Mouse (Mus musculus) megakaryocyte progenitor cell, adult 5-6 weeks (primary cell): Measurements from ENCODE around the gene Oscar. TPM values are rescaled to one million over a fixed set of nuclear protein-coding genes. Genes with fewer than 3 reads are reported as not detected.
"Not testable (repeated sequence)": the region's sequence is repeated elsewhere in the genome, so short reads cannot be mapped to it uniquely, and the experiment has no call there.

Experiments
- ATAC-seq: replicated peaks from 2 replicates; pipeline ENCODE4 v1.8.0; 2016; ENCODE audit warnings: mild to moderate bottlenecking, moderate TSS enrichment, inconsistent platforms; ENCODE audit not compliant: poor library complexity
- total RNA-seq, 2 experiments: library from RNA; stranded (forward) in 1 of 2; stranded (reverse) in 1 of 2; fragments of 157-497, 149-512 nt in 1 of 2; fragments of 200-1000 nt in 1 of 2; gene quantifications; 2 replicates each; pipeline versions ENCODE4 v1.2.3 to v1.2.4; 2015 to 2017

Oscar gene
- total RNA-seq, 2 experiments from 2014 or later: 0.22 TPM; not detected in 1

DNA sequence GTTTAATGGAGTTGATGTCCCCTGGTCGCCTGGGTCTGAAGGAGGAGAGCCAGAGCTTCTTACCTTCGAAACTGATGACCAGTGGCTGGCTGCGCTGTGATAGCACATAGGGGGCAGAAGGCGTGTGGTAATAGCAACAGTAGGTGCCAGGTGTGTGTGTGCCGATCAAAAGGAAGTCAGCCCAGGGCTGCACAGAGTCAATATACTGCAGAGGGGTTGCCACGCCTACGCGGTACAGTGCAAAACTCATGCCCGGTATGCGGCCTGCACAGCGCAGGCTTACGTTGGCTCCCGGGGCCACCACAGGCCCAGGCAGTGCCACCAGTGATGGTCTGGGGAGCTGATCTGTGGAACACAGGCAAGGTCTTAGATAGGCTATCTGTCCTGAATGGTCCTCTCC, 5.0 kb downstream of the Oscar start:
- ATAC-seq: no peak

DNA sequence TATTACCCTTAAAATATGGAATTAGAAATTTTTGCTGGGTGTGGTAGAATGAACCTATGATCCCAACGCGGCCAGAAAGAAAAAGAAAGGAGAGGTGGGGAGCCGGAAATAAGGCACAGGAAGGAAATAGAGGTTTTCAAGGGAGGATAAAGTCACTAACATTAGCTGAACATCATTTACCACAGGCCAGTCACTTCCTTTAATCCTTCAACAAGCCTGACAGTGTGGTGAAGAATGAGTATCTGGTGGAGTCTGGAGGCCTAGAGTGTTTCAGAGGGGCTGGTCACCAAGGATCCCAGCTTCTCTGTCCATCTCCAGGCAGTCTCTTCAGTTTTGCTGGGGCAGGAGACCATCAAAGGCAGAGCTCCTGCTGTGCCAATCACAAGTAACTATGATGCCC, 5.5 kb downstream of the Oscar start:
- ATAC-seq: peak; percentile 47; the same call in 1 of the 2 replicates

DNA sequence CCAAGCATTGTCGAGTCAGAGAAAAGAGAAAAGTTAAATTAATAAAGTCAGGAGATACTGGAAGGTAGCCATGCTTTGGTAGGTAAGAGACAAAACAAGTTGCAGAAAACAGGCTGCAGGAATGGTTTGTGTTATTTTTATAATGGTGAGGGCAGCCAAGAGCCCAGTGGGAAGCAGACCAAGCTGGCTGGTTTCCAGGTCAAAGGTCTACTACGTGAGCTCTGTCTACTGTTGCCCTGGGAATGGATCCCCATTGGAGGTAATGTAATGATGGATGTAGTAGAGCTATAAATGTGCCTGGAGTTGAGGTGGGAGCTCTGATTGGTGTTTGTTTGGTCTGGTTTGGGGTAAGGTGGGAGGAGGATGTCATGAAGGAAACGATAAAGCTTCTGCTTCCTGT, 6.9 kb downstream of the Oscar start:
- ATAC-seq: no peak

DNA sequence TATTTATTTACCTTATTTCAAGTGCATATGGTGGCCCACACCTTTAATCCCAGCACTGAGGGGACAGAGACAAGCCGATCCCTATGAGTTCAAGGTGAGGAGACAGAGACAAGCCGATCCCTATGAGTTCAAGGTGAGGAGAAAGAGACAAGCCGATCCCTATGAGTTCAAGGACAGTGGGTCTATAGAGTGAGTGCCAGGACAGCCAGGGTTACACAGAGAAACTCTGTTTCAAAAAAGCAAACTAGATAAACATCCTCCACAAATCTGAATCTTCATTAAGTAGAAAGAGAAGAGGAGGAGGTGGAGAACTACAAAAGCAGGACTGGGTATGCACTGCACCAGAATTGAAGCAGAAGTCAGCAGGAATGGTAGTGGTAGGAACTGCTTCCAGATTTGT, 7.3 kb downstream of the Oscar start:
- ATAC-seq: no peak

DNA sequence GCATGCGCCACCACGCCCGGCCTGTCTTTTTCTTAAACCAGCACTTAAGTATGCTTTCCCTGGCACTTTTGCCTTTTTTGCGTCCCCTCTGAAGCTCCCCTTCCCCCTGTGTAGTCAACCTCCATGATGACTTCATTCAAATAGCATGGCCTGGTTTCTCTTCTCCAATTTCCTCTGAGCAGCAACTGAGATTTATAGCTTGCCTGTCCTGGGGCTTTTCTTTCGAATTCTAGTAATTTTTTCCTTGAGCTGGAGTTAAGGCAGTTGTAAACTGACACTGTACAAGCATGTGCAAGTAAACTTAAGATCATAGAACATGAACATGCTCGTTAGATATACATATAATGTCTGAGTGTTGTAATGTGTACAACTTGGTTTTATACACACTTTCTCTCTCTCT, 8.6 kb downstream of the Oscar start:
- no peak for ATAC-seq

DNA sequence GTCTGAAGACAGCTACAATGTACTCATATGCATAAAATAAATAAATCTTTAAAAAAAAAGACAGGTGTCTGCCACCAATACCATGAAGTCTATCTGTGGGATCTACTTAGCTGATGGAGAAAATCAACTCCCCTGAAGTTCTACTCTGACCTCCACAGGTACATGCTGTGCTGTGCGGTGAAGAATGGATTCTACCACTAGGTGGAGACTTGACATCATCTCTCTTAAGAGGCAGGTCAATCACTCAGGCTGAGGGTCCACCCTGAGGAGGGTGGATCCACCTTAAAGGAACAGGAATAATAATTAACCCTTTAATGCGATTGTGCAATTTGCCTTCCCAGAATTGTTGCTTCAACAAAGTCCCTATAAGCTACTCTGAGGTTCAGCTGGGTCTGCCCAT, 9.2 kb downstream of the Oscar start:
- ATAC-seq: peak; percentile 94

DNA sequence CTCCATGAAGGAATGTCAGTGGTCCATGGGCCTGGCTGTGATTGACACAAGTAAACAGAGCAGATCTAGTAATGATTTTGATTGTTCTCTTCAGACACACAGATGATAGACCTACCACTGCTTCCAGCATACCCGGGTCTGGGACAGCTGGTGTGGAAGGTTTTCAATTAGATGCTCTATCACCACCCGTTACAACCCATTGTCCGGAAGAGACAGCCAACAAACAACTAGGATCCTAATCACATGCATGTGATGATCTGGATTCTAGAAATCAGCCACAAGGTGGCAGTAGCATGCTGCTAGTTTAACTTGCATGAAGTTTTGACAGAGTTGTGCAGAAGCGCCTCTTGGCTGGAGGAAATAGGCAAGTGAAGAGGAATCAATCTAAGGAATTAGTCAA, 14.8 kb downstream of the Oscar start:
- peak; percentile 94 for ATAC-seq

DNA sequence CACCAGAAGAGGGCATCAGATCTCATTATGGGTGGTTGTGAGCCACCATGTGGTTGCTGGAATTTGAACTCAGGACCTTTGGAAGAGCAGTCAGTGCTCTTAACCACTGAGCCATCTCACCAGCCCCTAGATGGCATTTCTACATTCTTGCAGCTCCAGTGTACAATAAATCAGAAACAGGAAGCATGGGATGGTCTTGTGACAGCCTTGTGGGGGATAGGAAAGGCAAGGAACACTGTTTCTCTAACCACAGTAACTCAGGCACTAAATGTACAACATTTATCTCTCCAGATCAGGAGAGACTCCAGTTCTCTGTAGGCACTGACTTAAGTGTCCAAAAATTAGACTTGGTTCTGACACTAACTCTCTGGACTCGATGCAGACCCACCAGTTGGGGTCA, 18.2 kb downstream of the Oscar start:
- peak; percentile 66 for ATAC-seq

DNA sequence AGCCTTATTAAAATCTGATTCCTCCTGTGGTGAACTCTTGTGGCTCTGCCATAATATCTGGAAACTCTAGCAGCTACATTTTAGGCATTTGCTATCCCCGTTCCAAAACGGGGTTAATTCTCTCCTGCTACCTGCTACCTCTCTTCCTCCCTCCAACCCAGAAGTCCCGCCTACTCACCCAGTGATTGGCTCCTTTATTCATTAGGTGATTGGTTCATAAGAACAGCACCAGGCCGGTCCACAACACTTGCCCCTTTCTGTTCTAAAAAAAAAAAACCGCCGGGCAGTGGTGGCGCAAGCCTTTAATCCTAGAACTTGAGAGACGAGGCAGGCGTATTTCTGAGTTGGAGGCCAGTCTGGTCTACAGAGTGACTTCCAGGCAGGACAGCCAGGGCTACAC, 20.8 kb downstream of the Oscar start:
- peak; percentile 72 for ATAC-seq

DNA sequence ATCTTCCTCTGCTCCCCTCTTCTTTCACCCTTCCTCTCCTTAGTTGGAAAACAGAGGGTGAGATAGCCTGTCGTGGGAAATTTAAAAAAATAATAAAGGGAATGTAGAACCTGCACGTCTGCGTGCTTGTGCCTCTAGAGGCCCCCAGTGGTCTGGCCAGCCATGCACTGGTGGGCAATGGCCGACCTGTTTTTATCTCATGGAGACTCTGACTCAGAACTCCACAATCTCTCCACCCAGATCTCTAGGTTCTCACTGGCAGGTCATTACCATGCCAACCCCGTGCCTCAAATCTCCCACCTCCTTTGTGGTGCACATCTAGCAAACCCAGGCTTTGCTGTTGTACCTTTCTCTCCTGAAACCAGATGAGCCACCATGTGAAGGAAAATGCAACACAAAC, 21.3 kb downstream of the Oscar start:
- peak; percentile 57 for ATAC-seq

DNA sequence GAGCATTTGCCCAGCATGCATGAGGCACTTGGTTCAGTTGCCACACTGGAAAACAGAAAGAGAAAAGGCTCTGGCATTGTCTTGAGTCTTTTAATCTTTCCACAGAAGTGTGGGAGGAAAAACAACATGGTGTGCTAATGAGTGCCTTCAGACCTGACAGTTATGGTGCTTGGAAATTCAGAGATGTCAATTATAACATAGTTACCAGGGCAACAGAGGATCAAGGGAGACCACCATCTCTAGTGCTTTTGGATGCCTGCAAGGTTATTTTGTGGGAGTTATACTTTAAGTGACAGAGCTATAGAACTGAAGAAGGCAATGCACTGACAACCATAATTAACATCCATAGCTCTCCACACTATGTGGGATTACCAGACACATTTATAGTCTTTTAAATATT, 22.1 kb downstream of the Oscar start:
- ATAC-seq: no peak

DNA sequence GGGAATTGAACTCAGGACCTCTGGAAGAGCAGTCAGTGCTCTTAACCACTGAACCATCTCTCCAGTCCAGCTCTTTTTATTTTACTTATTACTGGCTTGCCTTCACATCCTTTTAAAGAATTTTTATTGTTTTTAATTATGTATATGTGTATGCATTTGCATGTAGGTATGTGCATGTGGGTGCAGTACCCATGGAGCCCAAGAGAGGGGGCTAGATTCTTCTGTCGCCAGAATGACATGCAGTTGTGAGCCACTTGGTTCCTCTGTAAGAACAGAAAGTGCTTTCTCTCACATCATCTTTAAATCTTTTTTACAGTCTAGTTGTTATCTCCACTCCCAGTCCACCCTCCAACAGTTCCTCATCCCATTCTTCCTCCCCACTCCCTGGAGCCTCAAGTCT, 24.4 kb downstream of the Oscar start:
- ATAC-seq: no peak

DNA sequence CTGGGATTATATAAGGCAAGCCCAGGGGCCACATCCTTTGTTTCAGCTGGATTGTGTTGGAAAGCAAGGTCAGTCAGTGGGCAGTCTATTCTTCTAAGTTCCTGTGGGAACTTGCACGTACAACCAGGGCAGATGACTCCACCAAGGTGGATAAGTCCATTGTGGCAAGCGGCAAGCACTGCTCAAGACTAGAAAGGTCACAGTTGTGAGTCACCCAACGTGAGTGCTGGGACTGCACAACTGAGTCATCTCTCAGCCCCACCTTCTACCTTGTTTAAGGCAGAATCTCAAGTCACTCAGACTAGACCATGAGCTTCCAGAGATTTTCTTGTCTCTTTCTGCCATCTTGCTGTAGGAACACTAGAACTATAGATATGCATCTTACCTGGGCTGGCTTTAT, 25.4 kb downstream of the Oscar start:
- ATAC-seq: no peak

DNA sequence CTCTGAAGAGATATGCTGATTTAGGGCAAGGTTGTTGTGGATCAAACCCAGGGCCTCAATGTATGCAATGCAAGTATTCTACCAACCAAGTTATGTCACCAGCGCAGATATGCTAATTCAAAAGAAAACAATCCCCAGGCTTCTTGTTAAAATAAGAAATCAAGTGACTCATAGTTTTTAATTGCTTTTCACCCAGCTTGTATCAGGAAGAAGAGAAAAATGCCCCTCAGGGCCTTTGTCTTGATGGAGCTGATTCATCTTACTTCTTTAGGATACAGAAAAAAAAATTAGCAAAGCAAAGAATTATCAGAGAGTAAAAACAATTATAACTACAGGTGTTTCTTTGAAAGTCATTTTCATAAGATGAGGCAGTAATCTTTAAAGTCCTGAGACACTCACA, 28.7 kb downstream of the Oscar start:
- no peak for ATAC-seq

DNA sequence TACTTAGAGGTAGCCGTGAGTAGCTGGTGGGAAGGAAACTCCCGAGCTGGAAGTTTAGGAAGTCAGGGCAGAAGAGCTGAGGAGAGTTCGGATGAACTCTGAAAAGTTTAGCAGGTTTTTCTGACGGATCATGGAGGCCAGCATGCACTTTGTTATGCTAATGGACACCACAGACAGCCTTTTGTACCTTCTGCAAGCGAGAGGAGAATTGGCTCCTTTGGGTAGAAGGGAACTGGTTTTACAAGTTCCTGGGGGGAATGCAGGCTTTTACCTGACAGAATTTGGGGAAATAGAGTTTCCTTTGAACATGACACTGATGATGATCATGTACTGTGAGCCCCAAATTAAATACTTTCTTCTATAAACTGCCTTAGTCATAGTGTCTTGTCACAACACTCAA, 29.7 kb downstream of the Oscar start:
- ATAC-seq: no peak

DNA sequence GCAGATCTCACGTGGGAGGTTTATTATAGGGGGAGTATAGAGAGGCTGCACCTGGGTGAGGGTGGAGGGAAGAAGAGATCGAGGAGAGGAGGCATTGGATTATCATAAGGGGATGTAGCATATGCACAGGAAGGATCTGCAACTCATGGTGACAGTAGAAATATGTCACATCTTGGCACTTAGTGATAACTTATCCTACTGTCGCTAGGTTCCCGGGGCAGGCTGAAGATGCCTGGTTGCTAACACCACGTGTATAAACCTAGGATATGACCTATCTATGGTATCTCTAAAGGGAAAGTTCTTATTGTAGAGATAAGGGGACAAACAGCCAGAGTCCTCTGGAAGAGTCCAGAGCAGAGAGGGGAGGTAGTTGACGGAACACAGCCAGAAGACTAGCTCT, 30.2 kb downstream of the Oscar start:
- ATAC-seq: peak; percentile 60

DNA sequence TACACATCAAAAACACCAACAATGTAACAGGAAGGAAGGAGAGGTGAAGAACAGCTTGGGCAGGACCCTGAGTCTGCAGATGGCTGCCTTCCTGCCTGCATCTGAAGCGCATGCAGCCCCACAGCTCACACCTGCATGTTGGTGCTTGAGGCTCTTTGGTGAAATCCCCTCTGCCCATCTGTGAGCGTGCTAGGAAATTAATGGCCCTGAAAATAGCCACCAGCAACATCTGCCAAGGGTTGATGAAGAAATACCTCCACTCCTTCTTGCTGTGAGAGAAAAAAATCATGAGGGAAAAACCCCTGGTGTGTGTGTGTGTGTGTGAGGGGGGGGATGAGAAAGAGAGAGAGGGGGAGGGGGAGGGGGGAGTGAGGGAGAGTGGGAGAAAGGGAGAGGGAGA, 35.9 kb downstream of the Oscar start:
- ATAC-seq: no peak

DNA sequence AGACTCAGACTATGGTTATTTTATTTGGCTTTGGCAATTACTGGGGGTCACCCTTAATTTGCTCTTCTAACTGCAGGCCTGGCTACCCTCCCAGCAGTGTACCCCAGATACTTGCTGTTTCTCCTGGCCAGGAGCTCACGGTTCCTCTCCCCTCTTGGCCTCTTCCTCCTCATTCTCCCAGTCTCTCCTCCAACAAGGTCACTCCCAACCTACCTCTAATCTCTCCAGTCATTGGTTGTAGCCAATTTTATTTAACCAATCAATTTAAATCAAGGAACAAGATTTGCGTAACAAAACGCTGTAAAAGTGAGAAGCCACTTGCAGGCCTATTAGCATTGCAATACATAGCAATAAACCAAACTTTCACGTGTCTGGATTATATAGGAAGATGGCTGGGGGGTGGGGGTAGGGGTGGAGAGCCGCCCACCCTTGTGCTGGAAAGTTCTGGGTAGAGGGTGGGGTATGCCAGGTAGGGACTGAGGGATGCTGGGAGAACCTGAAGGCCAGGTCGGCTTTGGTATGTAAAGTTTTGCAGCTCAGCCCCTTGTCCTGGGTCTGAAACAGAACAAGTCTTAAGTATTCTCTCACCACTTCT, 36.9 kb downstream of the Oscar start:
- no peak for ATAC-seq

DNA sequence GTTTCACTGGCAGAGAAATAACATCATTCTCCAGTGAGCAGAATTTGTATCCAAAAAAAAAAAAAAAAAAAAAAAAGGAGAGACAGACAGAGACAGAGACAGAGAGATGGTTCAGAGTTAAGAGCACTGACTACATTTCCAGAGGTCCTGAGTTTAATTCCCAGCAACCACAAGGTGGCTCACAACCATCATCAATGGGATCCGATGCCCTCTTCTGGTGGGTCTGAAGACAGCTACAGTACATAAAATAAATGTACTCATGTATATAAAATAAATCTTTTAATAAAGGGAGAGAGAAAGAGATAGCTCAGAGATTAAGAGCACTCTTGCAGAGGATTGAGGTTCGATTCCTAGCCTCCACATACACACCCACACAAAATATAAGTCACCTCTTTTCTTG, 37.8 kb downstream of the Oscar start:
- ATAC-seq: no peak

DNA sequence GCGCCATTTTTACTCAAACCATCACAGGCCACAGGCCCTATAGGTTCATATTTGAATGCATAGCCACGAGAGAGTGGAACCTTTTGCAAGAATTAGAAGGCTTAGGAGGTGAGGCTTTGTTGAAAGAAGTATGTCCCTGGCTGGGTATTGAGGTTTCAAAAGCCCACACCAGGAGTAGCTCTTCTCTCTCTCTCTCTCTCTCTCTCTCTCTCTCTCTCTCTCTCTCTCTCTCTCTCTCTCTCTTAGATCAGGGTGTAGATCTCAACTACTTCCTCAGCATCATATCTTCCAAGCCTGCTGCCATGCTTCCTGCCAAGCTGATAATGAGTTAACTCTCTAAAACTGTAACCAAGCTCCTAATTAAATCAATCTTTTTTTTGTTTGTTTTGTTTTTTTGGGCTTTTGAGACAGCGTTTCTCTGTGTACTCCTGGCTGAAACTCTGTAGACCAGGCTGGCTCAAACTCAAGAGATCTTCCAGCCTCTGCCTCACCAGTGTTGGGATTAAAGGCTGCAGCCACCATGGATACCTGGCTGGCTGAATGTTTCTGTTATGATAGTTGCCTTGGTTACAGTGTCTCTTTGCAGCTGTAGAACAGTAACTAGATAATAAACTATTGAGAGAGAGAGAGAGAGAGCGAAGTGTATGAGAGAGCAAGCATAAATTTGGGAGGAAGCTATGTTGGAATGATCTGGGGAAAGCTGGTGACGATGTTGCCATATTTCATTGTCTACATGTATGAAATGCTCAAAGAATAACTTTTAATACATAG, 39.4 kb downstream of the Oscar start:
- ATAC-seq: peak; percentile 21; the same call in 1 of the 2 replicates

DNA sequence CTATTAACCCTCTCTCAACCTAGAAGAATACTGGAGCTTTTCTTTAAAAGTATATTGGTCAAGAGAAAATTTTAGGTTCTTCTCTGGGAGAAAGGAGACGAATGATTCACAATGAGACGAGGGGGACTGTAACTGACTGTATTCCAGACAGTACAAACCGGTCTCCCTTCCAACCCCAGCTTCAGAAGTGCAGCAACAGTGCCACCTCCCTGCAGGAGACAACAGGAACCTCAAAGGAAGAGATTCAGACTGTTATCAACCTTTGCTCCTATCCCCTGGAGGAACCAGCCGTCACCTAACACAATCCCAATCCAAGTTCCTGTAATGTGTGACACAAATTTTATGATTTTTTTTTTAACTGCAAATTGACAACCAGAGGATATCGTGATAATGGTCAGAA, 41.7 kb downstream of the Oscar start:
- ATAC-seq: peak; percentile 78

DNA sequence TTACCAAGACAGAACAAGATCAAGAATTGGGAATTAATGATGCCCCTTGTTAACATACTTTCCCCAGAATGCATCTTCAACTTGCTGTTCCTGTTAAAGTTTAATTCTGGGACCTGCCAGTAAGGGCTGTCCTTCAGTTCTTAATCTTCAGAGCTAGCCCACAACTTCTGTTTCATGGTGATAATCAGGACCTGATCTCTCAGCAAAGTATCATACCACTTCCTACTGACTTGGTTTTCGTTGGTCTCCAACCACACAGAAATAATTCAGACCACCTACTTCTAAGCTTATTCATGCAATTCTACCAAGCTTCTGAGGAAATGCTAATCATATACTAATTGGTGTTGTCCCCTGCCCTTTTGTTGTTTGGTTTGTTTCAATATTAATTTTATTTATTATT, 44.1 kb downstream of the Oscar start:
- ATAC-seq: peak; percentile 59

DNA sequence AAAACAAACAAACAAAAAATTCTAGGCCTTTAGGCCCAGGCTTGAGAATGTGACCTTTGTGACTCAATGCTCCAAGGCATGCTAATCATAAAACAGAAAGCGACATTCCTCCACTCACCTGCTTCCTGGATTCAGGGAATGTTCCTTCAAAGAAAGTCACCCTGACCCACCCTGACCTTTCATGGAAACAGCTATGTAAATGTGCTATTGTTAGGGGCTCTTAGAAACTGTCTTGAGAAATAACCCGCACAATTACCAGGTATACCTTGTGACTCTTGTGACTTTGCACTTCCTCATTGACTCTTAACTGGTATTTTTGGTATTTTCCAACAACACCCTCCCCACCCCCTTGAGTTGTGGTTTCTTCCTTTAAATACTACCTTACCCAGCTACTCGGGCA, 45.4 kb downstream of the Oscar start:
- ATAC-seq: not testable (repeated sequence)
